Mouse (Mus musculus): Measurements from ENCODE around the gene Gdpd1.

Gene Gdpd1

DNA sequence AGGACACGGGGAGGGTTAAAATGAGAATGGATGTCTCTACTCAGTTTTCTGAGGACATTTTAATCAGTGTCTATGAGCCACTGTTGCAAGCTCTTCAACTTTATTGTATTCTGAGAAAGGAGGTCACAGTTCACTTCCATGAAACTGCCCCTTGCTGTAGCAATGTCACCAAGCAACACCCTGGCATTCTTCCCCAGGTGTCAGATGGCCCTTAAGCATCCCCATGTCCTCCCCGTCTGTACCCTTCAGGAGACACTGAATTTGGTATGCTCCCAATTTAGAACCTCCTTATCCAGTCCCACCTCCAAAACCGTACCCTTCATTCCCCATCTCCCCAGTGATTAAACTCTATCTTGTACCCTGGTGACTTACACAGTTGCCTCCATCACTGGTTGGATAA lies 88.9 kb downstream of the Gdpd1 start:
- DNase-seq = no peak
